Mouse (Mus musculus) layer of hippocampus, adult 11-12 months (tissue): ENCODE results near the gene Zfp652.
"Not testable (repeated sequence)": the region's sequence is repeated elsewhere in the genome, so short reads cannot be mapped to it uniquely, and the experiment has no call there.

Experiments
- DNase-seq: peaks from one replicate; pipeline ENCODE4 v3.0.0; 2022; ENCODE audit warnings: low spot score

The Zfp652 gene

DNA sequence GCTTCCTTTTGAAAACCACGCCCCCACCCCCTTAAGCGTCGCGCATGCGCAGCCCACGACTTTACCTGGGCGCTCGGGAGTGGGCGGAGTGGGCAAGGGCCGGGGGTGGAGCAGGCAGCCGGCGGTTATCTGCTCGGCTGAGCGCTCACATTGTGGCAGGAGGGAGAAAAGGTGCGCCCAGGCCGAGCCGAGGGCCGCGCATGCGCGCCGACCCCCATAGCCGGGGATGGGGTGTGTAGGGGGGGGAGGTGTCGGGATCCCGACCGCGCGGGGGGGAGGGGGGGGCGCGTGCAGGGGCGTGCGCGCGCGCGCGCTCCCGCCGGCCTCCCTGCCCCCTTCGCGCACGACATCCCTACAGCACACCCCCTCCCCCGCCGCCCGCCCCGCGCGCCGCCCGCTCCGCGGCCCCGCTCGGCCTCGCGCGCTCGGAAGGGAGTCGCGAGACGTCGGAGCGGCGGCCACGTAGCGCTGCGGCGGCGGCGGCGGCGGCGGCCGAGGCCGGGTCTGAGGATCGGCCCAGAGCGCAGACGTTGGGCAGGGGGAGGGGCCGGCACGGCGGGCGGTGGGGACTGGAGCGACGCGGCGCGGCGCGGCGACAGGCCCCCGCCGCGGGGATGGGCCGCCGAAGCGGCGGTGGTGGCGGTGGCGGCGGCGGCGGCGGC lies at the start of gene Zfp652:
Zfp652 (plus strand) TSS at position 111 of the 662 bp plus-strand sequence.
- peak; percentile 79 for DNase-seq

DNA sequence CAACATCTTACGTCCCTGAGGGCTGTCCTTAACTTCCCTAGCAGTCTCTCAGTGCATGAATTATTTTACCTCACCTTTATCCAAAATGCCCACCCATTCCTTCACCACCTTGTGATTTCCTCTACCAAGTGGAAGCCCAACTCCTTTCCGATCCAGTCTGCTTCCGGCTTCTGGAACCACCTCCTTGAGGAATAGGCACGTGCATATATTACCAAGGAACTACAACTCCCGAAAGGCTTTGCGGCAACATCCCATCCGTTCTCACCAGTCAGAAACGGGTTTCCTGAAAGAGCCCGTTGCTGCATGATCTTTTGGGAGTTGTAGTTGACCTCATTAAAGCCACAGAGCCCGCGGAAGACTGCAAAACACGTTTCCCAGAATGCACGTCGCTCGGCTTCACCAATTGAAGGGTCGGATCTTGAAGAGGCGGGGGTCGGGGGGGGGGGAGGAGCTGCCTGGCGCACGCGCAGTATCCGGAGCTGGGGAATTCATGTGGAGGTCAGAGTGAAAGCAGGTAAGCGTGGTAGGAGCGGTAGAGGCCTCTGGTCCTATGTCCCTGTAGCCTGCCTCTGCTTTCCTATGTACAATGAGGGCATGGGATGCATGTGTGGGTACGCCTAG lies 45.8 kb upstream of the Zfp652 start, which contains the start of gene Phb:
Phb (plus strand) TSS at position 429 of the 621 bp plus-strand sequence.
- DNase-seq: peak; percentile 97

DNA sequence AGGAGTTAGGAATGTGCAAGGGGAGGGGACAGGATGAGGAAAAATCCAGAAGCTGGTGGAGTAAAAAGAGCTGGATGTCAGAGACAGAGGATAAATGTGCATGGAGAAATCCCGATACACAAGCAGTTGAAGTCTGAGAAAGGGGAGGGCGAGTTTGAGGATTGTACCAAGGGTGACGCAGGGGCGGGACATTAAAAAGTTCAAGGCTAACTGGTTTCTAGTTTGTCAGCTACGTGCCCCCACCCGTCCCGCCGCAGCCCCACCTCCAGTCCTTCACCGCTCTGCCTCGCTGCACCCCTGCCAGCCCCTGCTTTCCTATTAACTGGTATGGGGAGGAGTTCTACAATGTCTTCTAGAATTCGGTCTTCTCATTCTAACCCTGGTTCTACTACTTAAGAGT lies 45.3 kb upstream of the Zfp652 start:
- DNase-seq: no peak

DNA sequence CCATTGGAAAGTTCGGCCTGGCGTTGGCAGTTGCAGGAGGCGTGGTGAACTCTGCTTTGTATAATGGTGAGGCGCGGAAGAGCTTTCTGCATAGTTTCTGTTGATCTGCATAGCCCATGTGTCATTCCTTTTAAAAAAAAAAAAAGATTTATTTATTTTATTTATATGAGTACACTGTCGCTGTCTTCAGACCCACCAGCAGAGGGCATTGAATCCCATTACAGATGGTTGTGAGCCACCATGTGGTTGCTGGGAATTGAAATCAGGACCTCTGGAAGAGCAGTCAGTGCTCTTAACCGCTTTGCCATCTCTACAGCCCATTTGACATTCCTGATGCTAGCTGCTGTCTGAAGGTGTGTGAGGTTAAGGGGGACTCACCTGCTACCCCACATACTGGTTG lies 44.4 kb upstream of the Zfp652 start:
- DNase-seq: not testable (repeated sequence)

DNA sequence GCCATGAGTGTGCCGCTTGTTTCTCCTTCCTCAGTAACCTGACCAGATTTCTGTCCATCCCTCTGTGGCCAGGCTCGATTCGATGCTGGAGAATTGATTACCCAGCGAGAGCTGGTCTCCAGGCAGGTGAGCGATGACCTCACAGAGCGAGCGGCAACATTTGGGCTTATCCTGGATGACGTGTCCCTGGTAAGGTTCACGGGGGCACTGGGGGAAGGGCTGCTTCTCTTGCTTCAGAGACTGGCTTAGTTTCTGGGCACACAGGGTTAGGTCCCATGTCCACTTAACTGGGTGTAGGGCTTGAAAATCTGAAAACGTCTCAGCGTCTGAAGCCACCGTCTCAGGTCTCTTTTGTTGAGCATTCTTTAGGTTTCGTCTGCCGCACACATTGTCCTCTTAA lies 37.0 kb upstream of the Zfp652 start:
- no peak for DNase-seq

DNA sequence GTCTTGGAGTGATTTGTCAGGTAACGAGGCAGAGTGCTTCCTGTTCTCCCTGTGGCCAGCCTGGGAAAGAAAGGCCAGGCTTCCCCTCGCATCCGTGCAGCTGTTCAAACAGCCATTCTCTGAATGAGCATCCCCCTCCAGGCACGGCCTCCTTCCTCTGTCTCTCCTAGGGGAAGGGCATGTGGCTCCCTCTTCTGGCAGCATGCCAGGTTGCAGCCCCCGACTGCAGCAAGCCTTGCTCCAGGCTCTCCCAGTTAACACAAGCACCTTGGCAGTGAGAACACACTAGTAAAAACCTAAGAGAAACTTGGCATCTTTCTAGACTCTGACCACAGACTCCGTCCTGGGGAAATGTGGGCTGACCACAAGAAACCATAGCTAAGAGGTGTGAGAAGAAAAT lies 36.2 kb upstream of the Zfp652 start:
- peak; percentile 42 for DNase-seq

DNA sequence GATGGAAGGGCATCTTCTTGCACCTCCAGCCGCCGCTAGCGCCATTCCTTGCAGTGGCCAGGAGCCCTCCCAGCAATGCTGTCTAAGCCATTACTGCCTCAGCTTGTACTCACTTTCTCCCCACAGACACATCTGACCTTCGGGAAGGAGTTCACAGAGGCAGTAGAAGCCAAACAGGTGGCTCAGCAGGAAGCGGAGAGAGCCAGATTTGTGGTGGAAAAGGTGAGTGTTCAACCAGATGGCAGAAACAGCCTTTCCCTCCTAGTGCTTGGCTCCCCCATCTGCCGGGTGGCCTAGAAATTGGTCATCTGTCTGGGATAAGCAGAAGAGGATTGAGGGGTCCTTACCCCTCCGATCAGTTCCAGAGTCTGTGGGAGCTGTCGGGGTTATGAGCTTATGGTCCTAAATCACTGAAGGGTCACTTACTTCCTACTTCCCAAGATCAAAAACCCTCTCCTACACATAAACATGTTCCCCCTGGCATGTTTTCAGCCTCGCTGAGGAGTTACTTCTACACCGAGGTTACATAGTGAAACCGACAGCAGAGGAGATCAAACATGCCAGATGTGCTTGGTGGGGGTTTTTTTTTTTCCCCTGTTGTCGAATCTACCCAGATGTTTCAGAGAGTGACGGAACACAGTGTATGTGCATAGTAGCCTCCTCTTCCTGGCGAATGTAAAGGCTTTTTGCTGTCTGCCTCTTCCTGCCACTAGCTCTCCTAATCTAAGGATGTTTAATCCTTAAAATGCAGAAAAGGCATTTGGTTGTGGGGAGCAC lies 34.4 kb upstream of the Zfp652 start:
- DNase-seq: no peak

DNA sequence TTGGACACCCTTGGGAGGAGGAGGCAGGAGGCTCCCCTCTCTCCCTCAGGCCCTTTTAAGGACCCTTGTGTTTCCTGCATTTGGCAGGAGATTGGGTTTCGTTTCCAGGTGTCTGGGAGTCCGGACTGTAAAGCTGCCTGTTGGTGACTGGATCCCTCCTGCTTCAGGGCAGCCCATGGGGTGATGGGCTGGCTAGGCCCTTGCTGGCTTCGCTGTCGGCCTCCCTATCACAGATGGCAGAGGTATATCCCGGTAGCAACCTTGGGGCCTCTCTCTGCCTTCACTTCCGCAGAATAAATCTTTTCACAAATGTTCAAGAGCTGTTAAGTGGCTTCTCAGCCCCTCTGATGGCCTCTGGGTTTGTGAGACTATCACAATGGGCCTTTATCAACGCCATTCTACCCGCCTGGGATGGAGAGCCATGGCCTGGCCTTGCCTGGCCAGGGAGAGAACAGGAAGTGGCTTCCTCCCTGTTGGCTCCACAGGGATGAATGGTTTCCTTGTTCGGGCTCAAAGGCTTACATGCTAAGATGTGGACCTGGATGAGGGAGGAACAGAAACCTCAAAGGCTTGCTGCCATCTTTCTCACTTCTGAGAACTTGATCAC lies 30.4 kb upstream of the Zfp652 start:
- DNase-seq: no peak

DNA sequence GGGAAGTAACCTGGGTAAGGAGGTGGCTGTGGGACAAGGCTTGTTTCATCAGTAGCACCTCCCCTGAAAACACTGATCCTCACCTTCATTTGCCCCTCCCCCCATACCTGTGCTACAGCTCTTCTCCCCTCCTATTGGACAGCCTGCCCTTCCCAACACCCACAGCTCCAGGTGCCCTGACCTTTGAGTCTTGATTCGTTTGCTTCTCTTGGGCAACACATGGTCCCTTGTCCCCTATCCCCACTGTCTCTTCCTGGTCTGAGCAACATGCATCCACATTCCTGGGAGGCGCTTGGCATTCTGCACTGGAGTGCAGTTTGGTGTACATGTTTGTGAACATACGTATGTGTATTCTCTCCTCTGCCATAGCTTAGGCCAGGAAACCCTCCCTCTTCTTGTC lies 29.5 kb upstream of the Zfp652 start:
- no peak for DNase-seq

DNA sequence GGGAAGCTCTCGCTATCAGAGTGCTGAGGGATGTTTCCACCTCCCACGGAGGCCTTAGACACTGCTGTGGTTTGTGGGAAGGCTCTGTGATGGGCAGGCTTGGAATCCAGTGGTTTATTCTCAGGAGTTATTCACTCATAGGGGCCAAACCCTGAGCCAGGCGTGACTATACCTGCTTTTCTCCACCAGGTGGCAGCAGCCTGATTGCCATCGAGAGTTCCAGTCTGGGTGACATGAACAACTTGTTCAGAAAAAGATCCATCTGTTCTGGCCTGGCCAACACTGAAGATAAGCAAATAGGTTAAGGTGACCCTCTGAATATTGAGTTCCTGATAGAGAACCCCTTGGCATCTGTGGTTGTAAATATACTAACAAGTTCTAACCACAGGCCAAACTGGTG lies 26.4 kb upstream of the Zfp652 start:
- DNase-seq: peak; percentile 83

DNA sequence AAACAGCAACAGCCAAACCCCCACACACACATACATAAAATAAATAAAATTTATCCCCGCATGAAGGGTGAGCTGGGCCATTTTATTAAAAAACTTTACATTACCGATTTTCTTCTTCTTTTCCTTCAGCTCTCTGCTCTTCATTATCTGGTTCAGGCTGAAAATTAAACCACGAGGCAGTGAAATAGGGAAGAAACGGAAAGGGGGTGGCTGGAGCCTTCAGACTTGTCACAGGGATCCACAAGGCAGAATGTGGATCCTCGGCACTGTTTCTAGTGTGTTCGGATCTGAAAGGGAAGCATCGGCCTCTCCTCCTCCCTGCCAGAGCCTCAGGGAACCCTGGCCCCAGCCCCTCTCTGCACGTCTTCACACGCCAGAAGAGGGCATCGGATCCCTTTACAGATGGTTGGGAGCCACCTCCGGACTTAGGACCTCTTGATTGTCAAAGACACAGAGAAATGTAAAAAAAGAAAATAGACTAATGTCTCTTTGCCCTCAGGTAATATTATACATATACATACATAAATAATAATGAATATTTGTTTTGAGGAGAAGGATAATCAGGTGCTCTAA lies 25.3 kb upstream of the Zfp652 start:
- DNase-seq: peak; percentile 22

DNA sequence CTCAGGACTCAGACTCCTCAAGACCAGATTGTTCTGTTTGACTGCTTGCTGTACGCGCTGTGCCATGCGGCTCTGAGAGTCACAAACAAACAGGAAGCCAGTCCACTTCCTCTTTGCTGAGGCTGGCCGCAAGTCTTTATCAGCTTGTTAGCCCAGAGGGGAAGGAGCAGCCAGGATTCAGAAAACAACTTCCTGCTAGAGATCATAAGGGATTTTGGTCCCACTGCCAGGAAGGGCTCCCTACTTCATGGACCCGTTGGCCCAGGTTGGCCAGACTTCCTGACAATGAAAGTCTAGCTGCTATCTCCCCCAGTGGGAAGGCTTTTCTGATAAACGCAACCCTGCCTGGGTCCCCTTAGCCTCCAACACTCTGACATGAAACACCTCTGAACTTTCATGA lies 24.0 kb upstream of the Zfp652 start:
- peak; percentile 46 for DNase-seq

DNA sequence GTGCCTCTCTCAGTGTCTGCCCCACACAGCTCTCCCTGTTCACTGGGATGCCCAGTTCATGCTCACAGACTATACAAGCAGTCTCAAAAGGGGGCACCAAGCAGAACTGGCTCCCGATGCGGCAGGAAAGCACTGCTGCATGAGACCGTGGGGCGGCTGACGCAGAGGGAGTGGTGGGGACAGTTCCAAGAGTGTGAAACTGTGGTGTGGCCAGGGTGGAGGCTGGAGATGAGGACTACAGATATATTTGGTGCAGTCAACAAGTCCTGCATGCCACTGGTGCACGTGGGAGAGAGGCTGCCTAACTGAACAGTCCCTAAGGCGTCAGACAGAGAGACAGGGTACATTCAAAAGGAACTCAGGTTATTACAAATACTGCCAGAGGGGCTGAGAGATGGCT lies 23.5 kb upstream of the Zfp652 start:
- peak; percentile 15 for DNase-seq

DNA sequence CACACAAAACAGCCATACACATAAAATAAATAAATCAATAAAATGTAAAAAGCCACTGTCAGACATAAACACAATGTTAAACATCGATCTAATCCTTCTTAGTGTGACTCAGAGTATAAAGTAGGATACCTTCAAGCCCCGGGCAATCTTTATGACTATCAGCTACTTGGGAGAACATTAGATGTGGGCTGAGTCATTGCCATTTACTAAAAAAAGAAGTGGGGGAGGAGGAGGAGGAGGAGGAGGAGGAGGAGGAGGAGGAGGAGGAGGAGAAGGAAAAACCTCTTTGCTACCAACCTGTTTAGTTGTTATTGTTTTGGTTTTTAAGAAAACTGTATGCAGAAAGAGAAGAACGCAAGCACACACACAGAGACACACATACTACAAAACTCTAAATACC lies 22.9 kb upstream of the Zfp652 start:
- DNase-seq: no peak

DNA sequence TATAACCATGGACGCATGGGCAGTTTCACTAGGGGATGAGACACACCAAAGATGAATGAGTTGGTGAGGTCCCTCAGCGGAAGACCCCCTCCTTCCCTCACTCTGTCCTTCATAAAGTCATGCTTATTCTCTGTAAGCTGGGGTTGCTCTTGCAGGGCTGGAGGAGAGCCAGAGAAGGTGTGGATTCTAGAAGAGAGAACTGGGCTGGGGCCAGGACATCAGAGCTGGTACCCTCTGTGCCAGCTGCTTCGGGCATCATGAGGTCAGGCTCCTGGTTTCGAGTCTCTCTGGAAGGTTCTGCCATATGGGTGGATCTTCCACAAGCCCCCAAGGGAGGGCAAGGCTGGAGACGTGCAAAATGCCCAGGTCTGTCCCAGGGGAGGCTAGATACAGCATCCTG lies 13.9 kb upstream of the Zfp652 start:
- DNase-seq: no peak

DNA sequence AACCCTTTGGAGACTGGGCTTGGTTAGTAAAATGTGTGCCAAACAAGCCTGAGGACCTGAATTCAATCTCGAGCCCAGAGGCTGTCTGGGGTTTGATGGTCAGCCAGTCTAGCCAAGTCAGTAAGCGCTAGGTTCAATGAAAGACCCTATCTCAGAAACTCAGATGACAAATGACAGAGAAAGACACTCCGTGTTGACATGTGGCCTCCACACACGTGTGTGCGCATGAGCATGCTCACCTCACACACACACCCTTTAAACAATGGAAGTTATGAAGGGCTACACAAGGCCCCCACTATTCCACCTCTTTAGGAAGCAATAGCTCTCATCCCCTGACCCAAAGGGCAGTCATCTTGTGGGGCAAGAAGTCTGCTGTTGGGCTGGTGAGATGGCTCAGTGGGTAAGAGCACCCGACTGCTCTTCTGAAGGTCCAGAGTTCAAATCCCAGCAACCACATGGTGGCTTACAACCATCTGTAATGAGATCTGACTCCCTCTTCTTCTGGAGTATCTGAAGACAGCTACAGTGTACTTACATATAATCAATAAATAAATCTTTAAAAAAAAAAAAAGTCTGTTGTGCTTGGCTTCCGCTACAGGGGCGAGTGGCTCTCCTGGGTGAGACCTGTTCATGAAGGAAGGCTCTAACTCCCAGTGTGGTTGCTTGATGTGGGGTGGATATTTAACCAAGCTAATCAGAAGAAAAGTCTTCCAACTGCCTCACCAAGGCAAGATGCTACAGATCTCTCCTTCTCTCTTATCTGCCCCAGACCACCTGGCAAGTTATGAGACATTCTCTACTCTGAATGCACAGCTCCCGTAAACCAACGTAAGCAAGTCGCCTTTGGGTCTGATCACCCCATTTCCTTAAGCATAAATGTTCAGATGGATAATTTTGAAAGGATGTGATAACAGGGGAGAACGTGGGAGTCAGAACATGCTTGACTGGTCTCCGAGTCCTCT lies 11.4 kb upstream of the Zfp652 start:
- no peak for DNase-seq

DNA sequence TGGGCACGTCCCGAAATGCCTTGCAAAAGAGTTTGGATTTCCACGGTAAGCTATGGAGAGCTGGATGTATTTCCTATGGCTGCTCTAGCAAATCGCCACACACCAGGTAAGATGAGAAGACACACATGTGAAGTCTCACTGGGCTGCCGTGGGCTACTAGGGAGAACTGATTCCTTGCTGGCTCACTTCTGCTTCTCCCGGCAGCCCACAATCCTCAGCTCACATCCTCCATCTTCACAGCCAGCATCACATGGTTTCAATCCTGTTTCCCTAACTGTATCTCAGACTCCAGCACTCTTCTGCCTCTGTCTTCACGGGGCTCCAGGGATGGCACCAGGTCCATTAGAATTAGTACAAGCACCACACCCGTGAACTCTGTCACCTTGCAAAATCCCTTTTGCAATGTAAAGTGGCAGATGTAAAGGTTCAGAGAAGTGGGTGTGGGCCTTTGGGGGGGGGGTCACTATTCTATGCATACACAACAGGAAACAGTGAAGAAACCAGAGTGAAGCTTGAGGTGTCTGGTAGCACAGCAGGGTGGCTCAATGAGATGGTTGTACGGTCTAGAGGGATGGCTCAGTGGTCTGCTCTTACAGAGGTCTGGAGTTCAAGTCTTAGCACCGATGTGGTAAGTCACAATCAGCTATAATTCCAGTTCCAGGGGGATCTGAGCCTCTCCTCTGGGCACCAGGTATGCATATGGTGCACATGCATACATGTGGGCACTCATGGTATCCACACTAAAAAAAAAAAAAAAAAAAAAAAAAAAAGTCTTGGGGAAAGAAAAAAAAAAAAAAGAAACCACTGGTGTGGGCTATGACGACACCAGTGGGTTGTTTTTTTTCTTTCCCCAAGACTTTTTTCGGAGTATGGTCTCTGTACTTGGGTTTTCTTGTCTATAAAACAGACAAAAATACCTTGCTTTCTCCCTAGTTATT lies 8.2 kb upstream of the Zfp652 start:
- no peak for DNase-seq

DNA sequence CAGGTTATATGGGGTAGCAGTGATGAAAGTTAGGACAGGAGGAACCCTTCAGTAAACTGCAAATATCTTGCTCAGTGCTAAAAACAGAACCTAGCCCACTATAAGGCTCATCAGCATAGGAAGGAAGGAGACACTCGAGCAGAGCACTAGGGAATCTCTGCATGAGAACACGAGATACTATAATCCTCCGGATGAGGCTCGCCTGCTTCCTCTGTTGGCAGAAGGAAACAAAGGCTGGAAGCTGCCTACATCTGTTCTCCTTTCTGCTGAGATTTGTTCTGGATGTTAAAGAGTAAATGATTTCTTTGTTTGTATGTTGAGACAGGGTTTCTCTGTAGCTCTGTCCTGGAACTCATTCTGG lies 7.5 kb upstream of the Zfp652 start:
- peak; percentile 20 for DNase-seq

DNA sequence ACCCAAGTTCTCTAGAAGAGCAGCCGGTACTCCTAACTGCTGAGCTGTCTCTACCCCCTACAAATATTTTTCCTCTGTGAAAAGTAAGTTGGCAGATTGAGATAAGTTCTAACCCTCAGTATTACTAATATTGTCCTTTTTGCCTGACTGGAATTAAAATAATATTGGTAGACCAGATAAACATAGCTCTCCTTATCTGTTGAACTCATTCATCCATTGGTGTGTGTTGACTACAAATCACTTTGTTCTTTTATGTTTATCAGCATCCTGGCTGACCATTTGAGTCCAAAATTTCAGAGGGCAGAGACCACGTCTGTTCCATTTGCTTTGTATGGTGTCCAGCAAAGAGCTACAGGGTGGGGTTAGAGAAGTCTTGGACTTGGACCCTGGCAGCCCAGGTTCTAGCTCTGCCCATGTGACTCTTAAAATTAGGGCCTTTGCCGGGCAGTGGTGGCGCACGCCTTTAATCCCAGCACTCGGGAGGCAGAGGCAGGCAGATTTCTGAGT lies 2.9 kb upstream of the Zfp652 start:
- no peak for DNase-seq

DNA sequence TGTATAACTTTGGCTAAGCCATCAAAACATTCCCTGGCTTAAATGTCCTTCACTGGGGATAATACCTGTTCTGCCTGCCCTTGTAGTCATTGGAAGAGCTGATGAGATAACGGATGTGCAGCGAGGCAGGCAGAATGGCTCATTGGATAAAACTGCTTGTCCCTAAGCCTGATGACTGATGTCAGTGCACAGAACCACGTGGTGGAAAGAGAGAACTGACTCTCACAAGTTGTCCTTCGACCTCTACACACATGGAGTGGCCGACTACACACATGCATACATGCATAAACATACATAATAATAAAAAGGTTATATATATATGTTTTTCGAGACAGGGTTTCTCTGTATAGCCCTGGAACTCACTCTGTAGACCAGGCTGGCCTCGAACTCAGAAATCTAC lies 2.0 kb upstream of the Zfp652 start:
- DNase-seq: no peak
